Mouse (Mus musculus) gonadal fat pad, adult 2 months (tissue): ENCODE measurements around the gene Fggy. TPM values are rescaled to one million over a fixed set of nuclear protein-coding genes. Genes with fewer than 3 reads are reported as not detected.

ENCODE experiments used
- DNase-seq: peaks from one replicate; pipeline ENCODE4 v3.0.0-alpha.2; 2012; ENCODE audit warnings: low read depth
- polyA plus RNA-seq: library from polyadenylated mRNA; depleted of rRNA; stranded (reverse); fragments of >200 nt; gene quantifications from 2 replicates; pipeline ENCODE4 v1.2.3, GENCODE M21; 2012

The Fggy gene
- polyA plus RNA-seq, 1 experiment: 46.9 TPM

- DNase-seq: peak; percentile 34
These were observed 303.3 kb downstream of the Fggy start for GRCm38 (mm10) chr4:95860601-95861000.

GRCm38 (mm10) chr4:95861074-95861473, 303.8 kb downstream of the Fggy start:
- no peak for DNase-seq

GRCm38 (mm10) chr4:95861741-95862155, 304.4 kb downstream of the Fggy start:
- peak; percentile 94 for DNase-seq

- no peak for DNase-seq
These were observed 305.0 kb downstream of the Fggy start for GRCm38 (mm10) chr4:95862276-95862675.

GRCm38 (mm10) chr4:95862781-95863499, 305.6 kb downstream of the Fggy start:
- DNase-seq: no peak

GRCm38 (mm10) chr4:95863500-95863803, 306.1 kb downstream of the Fggy start:
- no peak for DNase-seq

GRCm38 (mm10) chr4:95865251-95865650, 307.9 kb downstream of the Fggy start:
- DNase-seq: no peak

GRCm38 (mm10) chr4:95865882-95866281, 308.6 kb downstream of the Fggy start:
- no peak for DNase-seq

- DNase-seq: no peak
These were observed 309.8 kb downstream of the Fggy start for GRCm38 (mm10) chr4:95867103-95867502.

- DNase-seq: no peak
These were observed 311.0 kb downstream of the Fggy start for GRCm38 (mm10) chr4:95868348-95868747.

- DNase-seq: no peak
These were observed 314.0 kb downstream of the Fggy start for GRCm38 (mm10) chr4:95871216-95871881.

GRCm38 (mm10) chr4:95875896-95876295, 318.6 kb downstream of the Fggy start:
- DNase-seq: no peak

- DNase-seq: no peak
These were observed 320.1 kb downstream of the Fggy start for GRCm38 (mm10) chr4:95877436-95877835.

GRCm38 (mm10) chr4:95881751-95882350, 324.5 kb downstream of the Fggy start:
- no peak for DNase-seq

GRCm38 (mm10) chr4:95884184-95885145, 327.2 kb downstream of the Fggy start:
- no peak for DNase-seq

GRCm38 (mm10) chr4:95895199-95895754, 338.0 kb downstream of the Fggy start:
- DNase-seq: no peak

GRCm38 (mm10) chr4:95896571-95896970, 339.3 kb downstream of the Fggy start:
- no peak for DNase-seq

- no peak for DNase-seq
These were observed 340.0 kb downstream of the Fggy start for GRCm38 (mm10) chr4:95897236-95897874.

- no peak for DNase-seq
These were observed 341.4 kb downstream of the Fggy start for GRCm38 (mm10) chr4:95898714-95899113.

GRCm38 (mm10) chr4:95899926-95900712, 342.8 kb downstream of the Fggy start:
- DNase-seq: no peak
